ENCODE assay signal across 8 mouse cellular contexts in genomic region chr11:72576111-72576465, GRCm38 (mm10). TPM values are rescaled to one million over a fixed set of nuclear protein-coding genes. Genes with fewer than 3 reads are reported as not detected.
DNase-seq lines count a peak whose midpoint lies in the region; ATAC-seq lines count a peak whose summit lies in the region.

No protein-coding gene starts in this region.

- no peak overlapping the region for H3K9ac ChIP-seq in liver, embryonic 12.5 days

- no peaks in the 10 kb centered on the region for H3K36me3 ChIP-seq in heart, embryonic 10.5 days
- H3K36me3 ChIP-seq in liver, embryonic 12.5 days = no peaks in the 10 kb centered on the region

- no peak for ATAC-seq in liver, embryonic 12.5 days

- WGBS in heart, embryonic 10.5 days = 16% methylated on average over 7 of the region's 7 CpGs
- WGBS in liver, embryonic 12.5 days (ENCODE audit: insufficient replicate concordance) = 39% methylated on average over 7 of the region's 7 CpGs

- peak overlapping the region; percentile 64 for H3K4me2 ChIP-seq in liver, embryonic 12.5 days

- H3K4me1 ChIP-seq in heart, embryonic 10.5 days = 0 out of 2 replicates have a peak, but pooled peaks cover 9% of the 10 kb centered on the region
- H3K4me1 ChIP-seq in liver, embryonic 12.5 days = peaks cover 24% of the 10 kb centered on the region

- H3K4me3 ChIP-seq in heart, embryonic 10.5 days = peak overlapping the region; percentile 58
- peak overlapping the region; percentile 36 for H3K4me3 ChIP-seq in liver, embryonic 12.5 days

- no peak for DNase-seq in heart, embryonic 10.5 days (ENCODE audit: low spot score)
- no peak for DNase-seq in heart, adult 8-10 months (ENCODE audit: low spot score)
- peak; percentile 31 for DNase-seq in urinary bladder, postnatal 25 days (ENCODE audit: low spot score)
- DNase-seq in urinary bladder, adult 2 months (ENCODE audit: low spot score) = no peak
- no peak for DNase-seq in B cell, adult 2 months
- no peak for DNase-seq in spleen, postnatal 14 days (ENCODE audit: low spot score in 2 of 2)
- no peak for DNase-seq in layer of hippocampus, adult 11-12 months (ENCODE audit: low spot score)

- H3K9me3 ChIP-seq in heart, embryonic 10.5 days = no peaks in the 10 kb centered on the region
- no peaks in the 10 kb centered on the region for H3K9me3 ChIP-seq in liver, embryonic 12.5 days (replicated peaks)

- no peak overlapping the region for H3K27ac ChIP-seq in heart, embryonic 10.5 days
- no peak overlapping the region for H3K27ac ChIP-seq in liver, embryonic 12.5 days

- peaks cover 28% of the 10 kb centered on the region for H3K27me3 ChIP-seq in heart, embryonic 10.5 days (ENCODE audit: insufficient read depth, poor library complexity, severe bottlenecking)
- peaks cover 19% of the 10 kb centered on the region for H3K27me3 ChIP-seq in liver, embryonic 12.5 days (replicated peaks)

RNA-seq across cellular contexts. Expression of gene Spns3, which starts 25.8 kb away (rescaled TPM):
- 0.11 and 0.28 TPM in 2 replicates for polyA plus RNA-seq in heart, embryonic 10.5 days (2016; fragmentation: Nextera tagmentation; extraction: Ambion mirVana)
- under 1 TPM in 1 of 4 experiments, not detected in 3; 0.14 TPM for total RNA-seq in heart, adult 8-10 months (2022)
- polyA plus RNA-seq in urinary bladder, adult 2 months (2012; rRNA removed) = 0.45 and 0.46 TPM in 2 replicates
- 1.8 and 2.0 TPM in 2 replicates for polyA plus RNA-seq in liver, embryonic 12.5 days (2016; fragmentation: Nextera tagmentation; extraction: Ambion mirVana)

RNA-seq across cellular contexts. Expression of gene Ube2g1, which starts 31.0 kb away (rescaled TPM):
- 61.6 and 70.1 TPM in 2 replicates for polyA plus RNA-seq in heart, embryonic 10.5 days (2016; fragmentation: Nextera tagmentation; extraction: Ambion mirVana)
- 10 to 100 TPM; 52.5 to 66.4 (median 60.5) TPM for total RNA-seq in heart, adult 8-10 months (2022)
- polyA plus RNA-seq in urinary bladder, adult 2 months (2012; rRNA removed) = 32.1 and 32.9 TPM in 2 replicates
- 36.7 and 37.3 TPM in 2 replicates for polyA plus RNA-seq in liver, embryonic 12.5 days (2016; fragmentation: Nextera tagmentation; extraction: Ambion mirVana)
